Mouse (Mus musculus) limb, embryonic 14.5 days (tissue): ENCODE results near the gene Cep57l1. TPM values are rescaled to one million over a fixed set of nuclear protein-coding genes. Genes with fewer than 3 reads are reported as not detected.

ENCODE experiments used
- ATAC-seq: fragments of 200-750 bp; cut with Nextera tagmentation; 2 replicates; pipeline ENCODE4 v1.8.0; 2017; ENCODE audit warnings: low read depth, moderate number of reproducible peaks, moderate TSS enrichment; ENCODE audit not compliant: low FRiP score
- DNase-seq: peaks from one replicate; pipeline ENCODE4 v3.0.0-alpha.2; 2015; ENCODE audit warnings: low spot score
- H3K27ac ChIP-seq: fragments of 300-500 bp; sonication (generic); replicated peaks from 2 replicates; pipeline ENCODE4 v1.5.1; 2014; ENCODE audit warnings: low read depth, mild to moderate bottlenecking, low read length, moderate library complexity, mixed read lengths
- H3K27me3 ChIP-seq: fragments of 300-500 bp; sonication (generic); 2 replicates; pipeline ENCODE4 v1.6.1; 2014; ENCODE audit warnings: low read length, mixed read lengths; ENCODE audit not compliant: control insufficient read depth, insufficient read depth
- H3K36me3 ChIP-seq: fragments of 300-500 bp; sonication (generic); 2 replicates; pipeline ENCODE4 v1.6.1; 2014; ENCODE audit warnings: mild to moderate bottlenecking, low read length, moderate library complexity, mixed read lengths; ENCODE audit not compliant: control insufficient read depth, insufficient read depth
- H3K4me1 ChIP-seq: fragments of 300-500 bp; sonication (generic); 2 replicates; pipeline ENCODE4 v1.6.1; 2014; ENCODE audit warnings: antibody characterized with exemption, low read length, mixed read lengths; ENCODE audit not compliant: control insufficient read depth, insufficient read depth
- H3K4me2 ChIP-seq: fragments of 300-500 bp; sonication (generic); replicated peaks from 2 replicates; pipeline ENCODE4 v1.6.1; 2014; ENCODE audit warnings: low read depth, mild to moderate bottlenecking, low read length, moderate library complexity; ENCODE audit not compliant: severe bottlenecking
- H3K4me3 ChIP-seq: fragments of 300-500 bp; sonication (generic); replicated peaks from 2 replicates; pipeline ENCODE4 v1.5.1; 2014; ENCODE audit warnings: low read length
- H3K9ac ChIP-seq: fragments of 300-500 bp; sonication (generic); 2 replicates; pipeline ENCODE4 v1.6.1; 2014; ENCODE audit warnings: mild to moderate bottlenecking, low read depth, low read length, moderate library complexity; ENCODE audit not compliant: severe bottlenecking
- H3K9me3 ChIP-seq: fragments of 300-500 bp; sonication (generic); 2 replicates; pipeline ENCODE4 v1.6.1; 2016; ENCODE audit warnings: low read length; ENCODE audit not compliant: control insufficient read depth
- POLR2A ChIP-seq: fragments of 200-500 bp; IDR thresholded peaks from 2 replicates; pipeline ENCODE4 v1.8.0; 2012; ENCODE audit warnings: inconsistent platforms, mild to moderate bottlenecking, moderate library complexity, borderline replicate concordance; ENCODE audit not compliant: insufficient read depth, insufficient read length; ENCODE audit errors: extremely low read depth
- WGBS: fragments of 180-500 bp; shearing (Covaris S2); extraction: QIAGEN DNeasy Blood & Tissue Kit; methylation state at CpG from one replicate; pipeline ENCODE4 v1.1.7; 2014; 5-methylcytosine and 5-hydroxymethylcytosine counted together
- polyA plus RNA-seq, 2 experiments: library from polyadenylated mRNA; depleted of rRNA in 1 of 2; stranded (reverse) in 1 of 2; unstranded in 1 of 2; fragments of >200 nt; fragmentation: Nextera tagmentation in 1 of 2; extraction: Ambion mirVana in 1 of 2; gene quantifications; 2 replicates each; pipeline versions ENCODE4 v1.2.1 to v1.2.3; 2012 to 2014

Cep57l1 gene
- polyA plus RNA-seq, 2 experiments = 13.2 to 16.8 TPM

- H3K36me3 ChIP-seq = no peaks in the 10 kb centered on the region
- no peak overlapping the region for H3K27ac ChIP-seq
- DNase-seq (no peak), ATAC-seq (no peak)
- 80% methylated on average over 4 of the region's 4 CpGs for WGBS
- H3K9ac ChIP-seq = peak overlapping the region; percentile 4; the same call in 1 of the 2 replicates
- TF ChIP-seq POLR2A = no peak
- no peaks in the 10 kb centered on the region for H3K9me3 ChIP-seq
- 0 out of 2 replicates have a peak, but pooled peaks cover 4% of the 10 kb centered on the region for H3K4me1 ChIP-seq
- no peaks in the 10 kb centered on the region for H3K27me3 ChIP-seq
- H3K4me2 ChIP-seq = no peak overlapping the region
- H3K4me3 ChIP-seq = no peak overlapping the region
These were observed 65.7 kb downstream of the Cep57l1 start for GRCm38 (mm10) chr10:41744006-41744405.

GRCm38 (mm10) chr10:41740221-41740620 lies 69.5 kb downstream of the Cep57l1 start:
- H3K27me3 ChIP-seq = no peaks in the 10 kb centered on the region
- H3K9ac ChIP-seq = no peak overlapping the region
- 92% methylated on average over 2 of the region's 2 CpGs for WGBS
- no peaks in the 10 kb centered on the region for H3K9me3 ChIP-seq
- H3K27ac ChIP-seq = no peak overlapping the region
- H3K4me2 ChIP-seq = no peak overlapping the region
- no peak for DNase-seq
- no peak overlapping the region for H3K4me3 ChIP-seq
- peaks cover 5% of the 10 kb centered on the region; the same call in 1 of the 2 replicates for H3K36me3 ChIP-seq
- ATAC-seq = no peak
- no peak for TF ChIP-seq POLR2A
- no peaks in the 10 kb centered on the region for H3K4me1 ChIP-seq

- no peak overlapping the region for H3K4me2 ChIP-seq
- H3K27ac ChIP-seq = no peak overlapping the region
- H3K9me3 ChIP-seq = no peaks in the 10 kb centered on the region
- DNase-seq (no peak), ATAC-seq (no peak)
- no peak for TF ChIP-seq POLR2A
- no peak overlapping the region for H3K9ac ChIP-seq
- WGBS = 91% methylated on average over 16 of the region's 16 CpGs
- no peaks in the 10 kb centered on the region for H3K27me3 ChIP-seq
- no peaks in the 10 kb centered on the region for H3K4me1 ChIP-seq
- H3K4me3 ChIP-seq = no peak overlapping the region
- peaks cover 5% of the 10 kb centered on the region; the same call in 1 of the 2 replicates for H3K36me3 ChIP-seq
These were observed 72.4 kb downstream of the Cep57l1 start for GRCm38 (mm10) chr10:41737245-41737644.

GRCm38 (mm10) chr10:41735398-41735797 lies 74.3 kb downstream of the Cep57l1 start:
- H3K9me3 ChIP-seq = no peaks in the 10 kb centered on the region
- no peaks in the 10 kb centered on the region for H3K4me1 ChIP-seq
- no peak overlapping the region for H3K27ac ChIP-seq
- H3K9ac ChIP-seq = no peak overlapping the region
- WGBS = 70% methylated on average over 6 of the region's 6 CpGs
- H3K27me3 ChIP-seq = no peaks in the 10 kb centered on the region
- H3K4me2 ChIP-seq = no peak overlapping the region
- TF ChIP-seq POLR2A = no peak
- H3K36me3 ChIP-seq = peaks cover 9% of the 10 kb centered on the region
- H3K4me3 ChIP-seq = no peak overlapping the region
- no peak for ATAC-seq
- no peak for DNase-seq

- H3K9ac ChIP-seq = no peak overlapping the region
- TF ChIP-seq POLR2A = no peak
- H3K4me1 ChIP-seq = no peaks in the 10 kb centered on the region
- DNase-seq = no peak
- H3K36me3 ChIP-seq = peaks cover 10% of the 10 kb centered on the region
- 0 out of 2 replicates have a peak, but pooled peaks cover under 1% of the 10 kb centered on the region for H3K9me3 ChIP-seq
- no peak overlapping the region for H3K27ac ChIP-seq
- no peak for ATAC-seq
- no peak overlapping the region for H3K4me2 ChIP-seq
- no peaks in the 10 kb centered on the region for H3K27me3 ChIP-seq
- WGBS = 95% methylated on average over 3 of the region's 3 CpGs
- H3K4me3 ChIP-seq = no peak overlapping the region
These were observed 76.5 kb downstream of the Cep57l1 start for GRCm38 (mm10) chr10:41733214-41733613.

- TF ChIP-seq POLR2A = no peak
- H3K4me3 ChIP-seq = no peak overlapping the region
These were observed 77.7 kb downstream of the Cep57l1 start for GRCm38 (mm10) chr10:41731932-41732331.

More at GRCm38 (mm10) chr10:41731932-41732331, 77.7 kb downstream of the Cep57l1 start:
- H3K9me3 ChIP-seq = 0 out of 2 replicates have a peak, but pooled peaks cover 4% of the 10 kb centered on the region
- no peak overlapping the region for H3K4me2 ChIP-seq
- peaks cover 10% of the 10 kb centered on the region for H3K36me3 ChIP-seq
- no peak overlapping the region for H3K27ac ChIP-seq
- no peak overlapping the region for H3K9ac ChIP-seq
- DNase-seq (no peak), ATAC-seq (no peak)
- H3K27me3 ChIP-seq = no peaks in the 10 kb centered on the region
- 93% methylated on average over 4 of the region's 4 CpGs for WGBS
- H3K4me1 ChIP-seq = no peaks in the 10 kb centered on the region
